Mouse (Mus musculus): Measurements from ENCODE around the gene Ldlr. TPM values are rescaled to one million over a fixed set of nuclear protein-coding genes. Genes with fewer than 3 reads are reported as not detected.

Ldlr gene
- total RNA-seq, 2 experiments from 2014 or later: 20.5 to 20.7 TPM

GRCm38 (mm10) chr9:21725224-21726121, 2.2 kb downstream of the Ldlr start:
- no peak for DNase-seq (ENCODE audit: extremely low spot score in 1 of 2, low spot score in 1 of 2)

- DNase-seq (ENCODE audit: extremely low spot score in 1 of 2, low spot score in 1 of 2): peak in 1 of 2 experiments; percentile 27
These were observed 3.1 kb downstream of the Ldlr start for GRCm38 (mm10) chr9:21726218-21726975.

DNA sequence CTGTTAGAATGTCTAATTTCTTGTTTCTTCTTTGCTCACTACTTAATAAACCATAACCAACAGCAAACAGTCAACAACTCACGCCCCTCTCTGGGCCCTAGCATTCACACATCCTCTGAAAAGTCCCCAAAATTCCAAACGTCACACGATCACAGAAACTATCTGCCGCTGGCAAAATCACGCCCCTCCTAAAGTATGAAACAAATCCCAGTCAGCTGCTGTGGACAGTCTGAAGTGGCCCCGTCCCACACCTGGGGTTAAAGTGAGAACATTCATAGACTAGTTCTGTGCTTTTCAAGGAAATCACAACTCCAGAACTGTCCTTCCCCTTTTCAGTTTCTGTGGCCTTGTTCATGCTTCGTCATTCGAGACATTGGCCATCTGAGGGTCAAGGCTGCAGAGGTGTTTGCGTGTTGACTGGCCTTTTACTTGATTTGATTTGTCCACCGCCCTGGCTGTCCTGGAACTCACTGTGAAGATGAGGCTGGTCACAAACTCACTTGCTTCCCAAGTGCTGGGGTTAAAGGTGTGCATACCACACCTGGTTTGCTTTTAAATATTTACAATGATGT, 5.1 kb downstream of the Ldlr start:
- no peak for DNase-seq (ENCODE audit: extremely low spot score in 1 of 2, low spot score in 1 of 2)

- DNase-seq (ENCODE audit: extremely low spot score in 1 of 2, low spot score in 1 of 2): no peak
These were observed 6.0 kb downstream of the Ldlr start for GRCm38 (mm10) chr9:21729264-21729663.

GRCm38 (mm10) chr9:21732288-21732687, 9.0 kb downstream of the Ldlr start:
- no peak for DNase-seq (ENCODE audit: extremely low spot score in 1 of 2, low spot score in 1 of 2)

GRCm38 (mm10) chr9:21733446-21733845, 10.2 kb downstream of the Ldlr start:
- no peak for DNase-seq (ENCODE audit: extremely low spot score in 1 of 2, low spot score in 1 of 2)

- DNase-seq (ENCODE audit: extremely low spot score in 1 of 2, low spot score in 1 of 2): no peak
These were observed 10.7 kb downstream of the Ldlr start for GRCm38 (mm10) chr9:21733989-21734388.

DNA sequence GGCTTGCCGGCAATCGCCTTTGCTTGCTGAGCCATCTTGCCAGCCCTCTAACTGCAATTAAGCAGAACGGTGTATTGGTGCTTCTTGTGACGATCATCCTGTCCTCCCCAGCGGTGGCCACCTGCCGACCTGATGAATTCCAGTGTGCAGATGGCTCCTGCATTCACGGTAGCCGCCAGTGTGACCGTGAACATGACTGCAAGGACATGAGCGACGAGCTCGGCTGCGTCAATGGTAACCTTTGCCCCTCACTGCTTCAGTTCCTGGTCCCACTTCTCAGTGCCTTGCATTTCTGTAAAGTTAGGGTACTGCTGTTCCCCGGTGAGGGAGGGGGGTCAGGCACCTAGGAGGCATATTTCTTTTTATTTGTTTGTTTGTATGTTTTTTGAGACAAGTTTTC, 11.8 kb downstream of the Ldlr start:
- DNase-seq (ENCODE audit: extremely low spot score in 1 of 2, low spot score in 1 of 2): no peak

- no peak for DNase-seq (ENCODE audit: extremely low spot score in 1 of 2, low spot score in 1 of 2)
These were observed 13.3 kb downstream of the Ldlr start for GRCm38 (mm10) chr9:21736580-21736979.

- DNase-seq (ENCODE audit: extremely low spot score in 1 of 2, low spot score in 1 of 2): no peak
These were observed 13.9 kb downstream of the Ldlr start for GRCm38 (mm10) chr9:21737188-21737587.

DNA sequence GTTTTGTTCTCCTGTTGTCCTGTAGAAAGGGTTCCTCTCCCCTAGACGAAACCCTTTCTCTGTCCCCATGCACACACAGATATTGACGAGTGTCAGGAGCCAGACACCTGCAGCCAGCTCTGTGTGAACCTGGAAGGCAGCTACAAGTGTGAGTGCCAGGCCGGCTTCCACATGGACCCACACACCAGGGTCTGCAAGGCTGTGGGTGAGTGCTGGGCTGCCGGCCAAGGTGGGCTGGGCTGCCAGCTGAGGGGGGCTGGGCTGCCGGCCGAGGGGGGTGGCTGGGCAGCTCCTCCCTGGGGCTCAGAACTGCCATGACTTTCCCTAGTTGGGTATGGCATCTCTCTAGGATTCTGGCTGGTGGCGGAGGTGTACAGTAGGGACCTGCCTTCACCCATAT, 15.5 kb downstream of the Ldlr start:
- no peak for DNase-seq (ENCODE audit: extremely low spot score in 1 of 2, low spot score in 1 of 2)

DNA sequence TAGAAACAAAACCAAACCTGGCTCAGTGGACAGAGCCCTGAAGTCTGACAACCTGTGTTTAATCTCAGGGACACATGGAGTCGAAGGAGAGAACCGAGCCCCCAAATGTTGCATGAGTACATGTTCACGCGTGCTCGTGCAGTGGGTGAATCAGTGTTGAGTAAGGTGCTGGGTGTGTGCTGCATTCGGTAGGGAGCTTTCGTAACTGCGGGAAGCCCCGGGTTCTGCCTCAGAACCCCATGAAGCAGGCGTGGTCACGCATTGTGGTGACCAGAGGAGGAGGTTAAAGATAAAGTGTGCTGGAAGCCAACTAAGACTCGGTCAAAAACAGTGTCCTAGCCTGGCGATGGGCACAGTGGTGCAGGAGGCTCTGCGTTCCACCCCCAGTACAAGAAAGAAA, 17.1 kb downstream of the Ldlr start:
- DNase-seq (ENCODE audit: extremely low spot score in 1 of 2, low spot score in 1 of 2): no peak

- DNase-seq (ENCODE audit: extremely low spot score in 1 of 2, low spot score in 1 of 2): no peak
These were observed 18.2 kb downstream of the Ldlr start for GRCm38 (mm10) chr9:21741514-21741913.

GRCm38 (mm10) chr9:21747238-21747774, 24.0 kb downstream of the Ldlr start:
- no peak for DNase-seq (ENCODE audit: extremely low spot score in 1 of 2, low spot score in 1 of 2)

DNA sequence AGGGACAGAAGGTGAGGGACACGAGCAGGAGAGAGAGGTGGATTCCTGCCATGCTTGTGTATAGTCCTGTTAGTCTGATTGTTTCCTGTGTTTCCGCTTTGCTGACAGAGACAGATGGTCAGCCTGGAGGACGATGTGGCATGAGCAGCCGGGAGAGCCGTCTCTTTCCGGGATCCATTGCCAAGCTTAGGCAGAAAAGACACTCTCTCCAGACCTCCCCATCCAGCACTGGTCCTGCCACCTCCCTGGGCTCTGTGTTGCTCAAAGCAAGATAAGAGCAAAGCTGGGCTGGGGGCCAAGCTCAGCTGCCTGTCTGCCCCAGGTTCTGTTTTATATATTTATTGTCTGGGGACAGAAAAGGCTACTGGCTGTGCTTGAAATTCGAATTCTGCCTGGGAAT, 24.8 kb downstream of the Ldlr start:
- DNase-seq (ENCODE audit: extremely low spot score in 1 of 2, low spot score in 1 of 2): no peak

- no peak for DNase-seq (ENCODE audit: extremely low spot score in 1 of 2, low spot score in 1 of 2)
These were observed 25.2 kb downstream of the Ldlr start for GRCm38 (mm10) chr9:21748491-21748890.

DNA sequence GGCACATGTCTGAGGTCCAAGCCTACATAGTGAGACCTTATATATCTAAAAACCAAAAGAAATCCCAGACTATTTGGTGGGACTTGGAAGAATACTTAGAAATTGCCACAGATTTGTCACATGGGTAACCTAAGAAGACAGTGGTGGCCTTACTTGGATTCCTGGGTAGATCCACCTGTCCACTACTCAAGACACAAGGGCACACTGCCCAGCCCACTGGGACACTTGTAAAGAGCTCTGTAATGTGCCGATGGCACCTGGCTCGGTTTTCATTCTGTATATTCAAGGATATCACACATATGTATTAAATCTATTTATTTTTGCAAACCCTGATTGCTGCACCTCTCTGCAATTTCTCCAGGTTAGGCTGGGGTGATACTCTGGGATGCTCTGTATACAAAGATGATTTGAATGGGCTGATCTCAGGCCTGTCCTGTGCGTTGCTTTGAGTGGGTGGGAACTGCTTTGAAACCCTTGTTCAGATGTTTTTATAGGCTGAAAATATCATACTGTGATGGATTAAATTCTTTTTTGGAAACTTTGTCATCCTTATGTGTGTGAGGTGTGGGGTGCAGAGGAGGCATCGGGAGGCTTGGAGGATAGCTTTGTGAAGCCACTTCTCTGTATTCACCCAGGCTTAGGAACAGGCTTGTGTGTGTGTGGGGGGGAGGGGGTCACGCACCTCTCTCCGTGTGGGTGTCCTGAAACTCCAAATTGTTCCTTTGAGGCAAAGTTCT, 26.3 kb downstream of the Ldlr start:
- no peak for DNase-seq (ENCODE audit: extremely low spot score in 1 of 2, low spot score in 1 of 2)

GRCm38 (mm10) chr9:21750370-21750769, 27.1 kb downstream of the Ldlr start:
- no peak for DNase-seq (ENCODE audit: extremely low spot score in 1 of 2, low spot score in 1 of 2)

GRCm38 (mm10) chr9:21751347-21751746, 28.1 kb downstream of the Ldlr start:
- DNase-seq (ENCODE audit: extremely low spot score in 1 of 2, low spot score in 1 of 2): no peak

- DNase-seq (ENCODE audit: extremely low spot score in 1 of 2, low spot score in 1 of 2): no peak
These were observed 29.0 kb downstream of the Ldlr start for GRCm38 (mm10) chr9:21752252-21752792.
